Mouse (Mus musculus): ENCODE results near the gene Capn8. TPM values are rescaled to one million over a fixed set of nuclear protein-coding genes. Genes with fewer than 3 reads are reported as not detected.
"Not testable (repeated sequence)": the region's sequence is repeated elsewhere in the genome, so short reads cannot be mapped to it uniquely, and the experiment has no call there.

Gene Capn8
- total RNA-seq, 2 experiments from 2014 or later = not detected

DNA sequence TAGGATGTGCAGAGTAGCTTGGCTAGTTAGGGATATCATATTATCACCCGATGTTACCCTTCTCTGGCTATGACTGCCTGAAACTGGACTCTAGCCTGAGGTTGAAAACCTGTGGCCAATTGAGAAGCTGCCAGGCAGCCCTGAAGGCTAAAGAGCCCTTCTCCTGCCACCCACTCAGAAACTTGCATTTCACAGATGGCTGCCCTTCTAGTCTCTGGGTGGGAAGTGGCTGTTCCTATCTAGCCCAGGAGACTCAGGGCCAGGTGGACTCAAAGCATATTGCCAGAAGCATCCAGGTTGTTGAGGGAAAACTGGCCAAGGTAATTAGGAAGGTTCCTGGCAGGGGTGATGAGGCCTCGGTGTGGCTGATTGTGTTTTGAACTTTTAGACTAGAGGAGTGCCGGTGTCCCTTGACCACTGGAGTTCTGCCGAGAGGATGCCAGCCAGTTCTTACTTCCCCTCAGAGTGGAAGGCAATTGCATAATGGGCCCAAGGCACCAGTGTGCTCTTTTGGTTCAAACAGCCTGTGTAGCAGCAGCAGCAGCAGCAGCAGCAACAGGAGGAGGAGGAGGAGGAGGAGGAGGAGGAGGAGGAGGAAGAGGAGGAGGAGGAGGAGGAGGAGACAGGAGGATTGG is 45.0 kb downstream of the Capn8 start:
- ATAC-seq (ENCODE audit: poor library complexity, severe bottlenecking) = peak; percentile 78

DNA sequence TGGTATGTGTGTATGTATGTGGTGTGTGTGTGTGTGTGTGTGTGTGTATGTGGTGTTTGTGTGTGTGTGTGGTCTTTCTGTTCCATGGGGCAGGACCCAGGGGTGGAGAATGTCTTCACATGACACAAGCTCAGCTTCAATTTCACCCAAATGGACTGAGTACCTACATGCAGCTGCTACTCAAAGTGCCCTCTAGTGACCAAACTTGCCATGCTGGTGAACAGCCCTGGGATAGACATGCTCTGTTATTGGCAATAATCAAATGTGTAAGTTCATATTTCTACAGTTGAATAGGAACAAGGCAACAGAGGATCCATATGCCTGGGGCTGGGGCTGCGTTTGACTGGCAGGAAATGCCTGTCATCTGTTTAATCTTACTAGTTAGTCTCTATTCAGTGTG is 50.7 kb downstream of the Capn8 start:
- no peak for ATAC-seq (ENCODE audit: poor library complexity, severe bottlenecking)

DNA sequence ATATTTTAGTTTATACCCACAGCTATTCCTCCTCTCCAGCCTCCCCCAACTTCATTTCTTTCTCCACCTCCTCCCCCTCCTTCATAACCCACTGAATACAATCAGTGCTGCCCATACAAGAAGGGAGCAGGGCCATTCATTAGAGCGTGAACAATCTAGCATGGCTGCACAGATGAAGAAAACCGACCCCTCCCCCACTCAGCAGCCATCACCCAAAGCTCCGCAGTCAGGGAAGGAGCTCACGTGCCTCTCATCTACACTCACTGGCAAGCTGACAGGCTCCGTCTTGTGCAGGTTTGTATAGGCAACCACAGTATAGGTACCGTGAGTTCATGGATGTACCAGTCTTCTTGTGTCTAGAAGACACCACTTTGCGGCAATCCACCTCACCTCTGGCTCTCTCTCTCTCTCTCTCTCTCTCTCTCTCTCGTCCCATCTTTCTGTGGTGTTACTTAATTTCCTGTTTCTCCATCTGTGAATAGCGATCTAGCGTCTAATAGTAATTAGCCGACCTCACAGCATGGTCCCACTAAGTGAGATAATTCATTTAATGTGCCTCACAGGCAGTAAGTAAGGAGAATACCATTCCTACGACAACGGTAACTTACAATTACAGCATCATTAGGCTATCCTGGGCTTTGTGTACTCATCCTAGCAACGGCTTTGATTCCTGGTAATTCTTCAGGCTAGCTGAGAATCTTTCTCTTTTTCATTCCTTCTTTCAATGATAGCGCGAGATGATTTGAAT is 53.6 kb downstream of the Capn8 start:
- ATAC-seq (ENCODE audit: poor library complexity, severe bottlenecking) = no peak

- ATAC-seq (ENCODE audit: poor library complexity, severe bottlenecking) = no peak
These were observed 55.7 kb downstream of the Capn8 start for GRCm38 (mm10) chr1:182620470-182620869.

DNA sequence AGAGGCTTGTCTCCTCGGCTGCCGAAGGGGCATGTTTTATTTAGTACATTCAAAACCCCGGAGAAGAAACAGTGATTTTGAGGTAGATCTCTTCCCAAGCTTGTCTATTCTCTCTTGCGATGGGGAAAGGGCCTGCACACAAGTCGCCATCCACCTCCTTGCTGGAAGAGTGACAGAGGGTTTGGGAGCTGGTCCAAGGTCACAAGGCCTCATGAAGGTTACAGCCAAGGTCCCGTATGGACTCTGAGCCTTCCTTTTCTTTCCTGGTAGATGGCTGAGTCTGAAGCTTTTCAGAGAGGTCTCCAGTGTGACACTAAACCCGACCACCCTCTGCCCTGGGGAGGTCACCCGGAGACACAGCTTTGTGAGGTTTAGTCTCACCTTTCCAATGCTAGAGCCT is 56.4 kb downstream of the Capn8 start:
- no peak for ATAC-seq (ENCODE audit: poor library complexity, severe bottlenecking)

DNA sequence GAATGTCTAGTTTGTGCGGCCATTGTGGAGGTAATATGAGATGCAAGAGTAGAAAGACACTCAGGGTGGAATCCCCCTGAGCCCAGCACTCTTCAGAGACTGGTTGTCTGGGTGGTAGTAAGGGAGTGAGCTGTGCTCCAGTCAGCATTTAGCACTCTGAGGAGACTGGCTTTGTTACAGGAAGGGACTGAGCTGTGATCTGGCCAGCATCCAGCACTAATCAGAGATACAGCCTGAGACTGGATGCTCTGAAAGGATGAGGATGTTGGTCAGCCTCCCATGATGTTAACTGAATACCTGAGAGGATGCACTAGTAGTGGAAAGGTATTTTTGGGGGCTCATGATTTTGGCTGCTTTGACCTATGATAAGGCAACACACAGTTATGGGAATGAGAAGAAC is 61.4 kb downstream of the Capn8 start:
- no peak for ATAC-seq (ENCODE audit: poor library complexity, severe bottlenecking)

GRCm38 (mm10) chr1:182629228-182629627 is 64.4 kb downstream of the Capn8 start:
- ATAC-seq (ENCODE audit: poor library complexity, severe bottlenecking) = no peak

GRCm38 (mm10) chr1:182633712-182634294 is 69.0 kb downstream of the Capn8 start:
- no peak for ATAC-seq (ENCODE audit: poor library complexity, severe bottlenecking)

DNA sequence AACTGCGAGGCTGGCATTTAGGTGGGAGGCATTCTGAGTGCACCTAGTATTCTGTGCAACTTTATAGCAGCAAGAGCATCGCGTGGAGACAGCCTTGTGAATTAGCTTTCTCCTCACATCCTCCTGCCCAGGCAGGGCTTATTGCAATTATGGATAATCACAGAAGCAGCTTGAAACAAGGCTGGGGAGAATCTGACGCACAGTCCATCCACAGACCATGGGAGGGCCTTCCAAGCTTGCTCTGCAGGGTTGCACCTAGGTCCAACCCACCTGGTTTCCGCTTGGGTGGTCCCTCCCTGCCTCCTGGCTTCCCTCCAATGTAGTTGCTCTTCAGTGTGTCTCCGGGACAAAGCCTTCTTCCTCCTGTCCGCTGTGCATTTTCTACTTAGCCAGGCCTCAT is 74.2 kb downstream of the Capn8 start:
- no peak for ATAC-seq (ENCODE audit: poor library complexity, severe bottlenecking)

DNA sequence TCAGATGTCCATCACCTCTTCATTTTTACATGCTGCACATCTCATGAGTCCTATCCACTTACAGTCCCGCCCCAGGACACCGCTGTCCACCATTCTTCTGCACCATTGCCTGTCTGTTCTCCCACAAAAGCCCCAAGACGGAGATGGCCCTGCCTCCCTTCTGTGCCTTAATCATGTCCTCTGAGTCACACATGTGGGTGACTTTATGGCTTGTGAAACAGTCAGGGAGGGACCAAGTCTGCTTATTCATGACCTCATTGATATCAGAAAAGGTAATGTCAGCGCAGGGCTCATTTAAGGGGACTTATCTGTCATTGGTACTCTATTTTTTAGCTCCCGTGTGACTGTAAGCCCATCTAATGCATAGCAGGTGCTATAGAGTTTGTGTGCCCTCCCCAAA is 74.6 kb downstream of the Capn8 start:
- no peak for ATAC-seq (ENCODE audit: poor library complexity, severe bottlenecking)

- ATAC-seq (ENCODE audit: poor library complexity, severe bottlenecking) = no peak
These were observed 75.3 kb downstream of the Capn8 start for GRCm38 (mm10) chr1:182640094-182640493.

GRCm38 (mm10) chr1:182642779-182643178 is 78.0 kb downstream of the Capn8 start:
- no peak for ATAC-seq (ENCODE audit: poor library complexity, severe bottlenecking)

DNA sequence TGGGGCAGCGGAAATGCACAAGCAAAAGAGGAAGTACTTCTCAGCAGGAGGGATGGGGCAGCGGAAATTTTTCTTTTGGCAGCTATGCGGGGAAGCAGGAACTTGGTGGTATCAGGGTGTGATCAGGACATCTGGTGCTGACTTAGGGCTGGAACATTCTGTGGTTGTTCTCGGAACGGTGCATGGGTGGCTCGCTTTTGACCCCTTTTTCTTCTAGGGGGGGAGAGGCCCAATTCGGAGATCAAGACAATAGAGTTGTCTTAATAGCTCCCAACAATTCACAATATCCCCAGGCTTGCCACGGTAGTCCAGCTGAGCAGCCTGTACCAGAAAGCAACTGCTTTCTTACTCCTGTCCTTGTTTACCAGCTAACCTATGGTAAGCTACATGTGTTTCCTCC is 79.6 kb downstream of the Capn8 start:
- not testable (repeated sequence) for ATAC-seq (ENCODE audit: poor library complexity, severe bottlenecking)

DNA sequence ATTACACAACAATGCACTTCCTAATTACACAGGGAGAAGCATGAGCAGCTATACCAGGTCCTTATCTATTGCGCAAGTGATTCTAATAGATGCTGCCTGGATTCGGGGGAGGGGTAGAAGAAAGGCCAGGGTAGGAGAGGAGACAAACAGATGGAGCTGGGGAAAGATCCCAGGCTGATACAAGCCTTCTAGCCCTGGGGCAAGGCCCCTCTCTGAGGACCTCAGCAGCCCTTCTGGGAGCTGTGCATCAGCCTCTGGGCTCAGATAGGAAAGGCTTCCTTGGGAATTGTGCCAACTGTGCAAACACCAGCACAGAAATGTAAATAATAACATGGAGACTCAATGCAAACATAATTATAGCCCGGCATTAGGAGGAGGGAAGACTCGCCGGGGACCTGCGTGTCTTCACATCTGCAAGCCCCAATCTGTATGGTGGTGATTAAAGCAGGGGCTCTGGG is 80.4 kb downstream of the Capn8 start:
- no peak for ATAC-seq (ENCODE audit: poor library complexity, severe bottlenecking)

DNA sequence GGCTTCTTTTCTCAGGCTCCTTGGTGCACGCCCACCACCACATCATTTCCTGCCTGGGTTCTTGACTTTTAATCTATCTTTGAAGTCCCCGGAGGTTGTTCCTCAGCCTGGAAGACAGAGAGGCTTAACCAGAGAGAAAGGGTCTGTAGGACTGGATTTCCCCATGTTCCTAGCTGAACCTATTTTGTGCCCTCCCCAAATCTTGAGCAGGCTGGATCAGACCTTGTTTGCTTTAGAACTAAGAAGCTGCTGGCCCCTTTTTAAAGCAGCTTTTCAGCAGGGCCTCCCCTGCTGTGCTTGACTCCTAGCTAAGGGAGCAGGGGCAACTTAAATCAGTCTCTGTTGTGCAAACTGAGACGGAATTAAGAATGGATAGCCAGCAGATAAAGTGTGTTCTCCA is 82.0 kb downstream of the Capn8 start:
- no peak for ATAC-seq (ENCODE audit: poor library complexity, severe bottlenecking)

DNA sequence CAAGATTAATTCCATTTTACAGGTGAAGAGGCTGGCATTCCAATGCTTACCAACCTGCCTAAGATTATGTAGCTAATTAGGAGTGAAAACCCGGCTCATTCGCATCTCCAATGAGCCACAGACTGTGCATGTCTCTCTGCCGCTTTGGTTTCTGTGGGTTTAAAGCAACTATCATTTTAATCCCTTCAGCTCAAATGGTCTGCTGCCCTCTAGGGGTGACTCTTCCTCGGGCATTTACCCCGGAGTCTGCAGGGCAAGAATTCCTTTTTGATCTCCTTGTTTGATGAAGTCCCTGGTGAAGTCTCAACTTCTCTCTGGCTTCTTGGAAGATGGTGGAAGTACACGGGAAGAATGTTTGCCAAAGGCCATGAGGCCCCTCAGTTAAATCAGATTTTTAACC is 93.0 kb downstream of the Capn8 start:
- peak; percentile 75 for ATAC-seq (ENCODE audit: poor library complexity, severe bottlenecking)

- ATAC-seq (ENCODE audit: poor library complexity, severe bottlenecking) = no peak
These were observed 95.6 kb downstream of the Capn8 start for GRCm38 (mm10) chr1:182660365-182660764.

- ATAC-seq (ENCODE audit: poor library complexity, severe bottlenecking) = no peak
These were observed 98.9 kb downstream of the Capn8 start for GRCm38 (mm10) chr1:182663671-182664070.

DNA sequence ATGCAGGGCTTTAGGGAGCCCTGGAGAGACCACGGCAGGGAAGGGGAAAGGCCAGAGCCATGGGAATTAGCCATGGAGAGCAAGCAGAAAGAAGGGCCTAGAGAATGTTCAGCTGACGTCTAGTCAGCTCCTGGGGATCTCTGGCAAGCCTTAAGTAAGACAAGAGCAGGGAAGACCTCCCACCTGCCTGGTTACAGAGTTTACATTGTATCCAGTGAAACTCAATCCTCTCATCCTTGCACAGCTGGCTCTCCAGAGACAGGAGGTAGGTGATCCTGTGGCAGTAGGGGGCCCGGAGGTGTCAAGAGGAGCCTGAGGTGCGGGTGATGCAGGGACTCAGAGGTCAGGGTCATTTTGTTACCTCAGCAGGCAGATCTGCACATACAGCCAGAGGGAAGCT is 100.0 kb downstream of the Capn8 start:
- ATAC-seq (ENCODE audit: poor library complexity, severe bottlenecking) = no peak

DNA sequence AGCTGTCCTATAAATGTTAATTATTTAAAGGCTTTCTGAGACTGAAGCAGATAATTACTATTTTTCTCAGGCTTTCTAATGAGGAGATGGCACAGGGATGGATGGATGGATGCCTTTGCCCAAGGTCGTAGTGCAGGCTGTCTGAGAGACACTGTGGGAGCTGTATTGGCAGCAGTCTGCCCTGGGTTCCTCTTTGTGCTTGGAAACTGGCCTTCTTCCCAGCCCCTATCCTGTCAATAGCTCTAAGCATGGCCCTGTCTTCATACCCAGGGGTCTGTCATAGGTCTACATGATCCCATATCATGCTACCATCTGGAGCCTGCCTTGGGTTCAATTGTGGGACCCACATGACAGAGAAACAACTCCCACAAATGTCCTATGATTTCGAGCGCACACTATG is 102.5 kb downstream of the Capn8 start:
- no peak for ATAC-seq (ENCODE audit: poor library complexity, severe bottlenecking)

DNA sequence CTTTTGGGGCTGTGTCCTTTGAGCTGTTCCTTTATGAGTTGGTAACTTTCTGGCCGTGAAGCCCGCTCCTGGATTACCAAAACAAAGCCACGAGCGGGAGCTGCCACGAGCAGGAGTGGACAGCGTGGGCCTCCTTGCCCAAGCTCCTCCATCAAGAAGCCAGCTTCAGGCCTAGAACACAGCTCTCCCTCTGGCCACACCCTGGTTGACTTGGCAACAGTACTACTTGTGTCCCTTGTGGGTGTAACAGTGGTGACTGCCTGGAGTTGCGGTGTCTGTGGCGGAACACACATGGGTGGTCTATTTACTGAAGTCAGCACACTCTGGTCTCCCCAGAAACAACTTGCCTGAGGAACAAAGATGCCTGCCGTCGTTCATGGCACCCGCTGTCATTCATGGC is 104.9 kb downstream of the Capn8 start:
- ATAC-seq (ENCODE audit: poor library complexity, severe bottlenecking) = no peak

All from megakaryocyte, adult 5-6 weeks (primary cell).